Mouse (Mus musculus) heart, embryonic 16.5 days (tissue): ENCODE measurements around the gene Fkbp5. TPM values are rescaled to one million over a fixed set of nuclear protein-coding genes. Genes with fewer than 3 reads are reported as not detected.
A peak's percentile ranks its signal among the peaks of the same experiment; 100 is the strongest.

Experiments
- ATAC-seq: fragments of 200-750 bp; cut with Nextera tagmentation; replicated peaks from 2 replicates; pipeline ENCODE4 v1.8.0; 2017; ENCODE audit warnings: moderate number of reproducible peaks; ENCODE audit not compliant: insufficient read depth, low FRiP score; ENCODE audit errors: extremely low read depth
- H3K27ac ChIP-seq: fragments of 300-500 bp; sonication (generic); 2 replicates; pipeline ENCODE4 v1.5.1; 2014; ENCODE audit warnings: mild to moderate bottlenecking, low read length, control low read depth, moderate library complexity
- H3K27me3 ChIP-seq: fragments of 300-500 bp; sonication (generic); 2 replicates; pipeline ENCODE4 v1.6.1; 2014; ENCODE audit warnings: low read length, mixed read lengths; ENCODE audit not compliant: control insufficient read depth, insufficient read depth
- H3K36me3 ChIP-seq: fragments of 300-500 bp; sonication (generic); 2 replicates; pipeline ENCODE4 v1.6.1; 2014; ENCODE audit not compliant: control insufficient read depth, insufficient read depth
- H3K4me1 ChIP-seq: fragments of 300-500 bp; sonication (generic); 2 replicates; pipeline ENCODE4 v1.6.1; 2014; ENCODE audit warnings: low read length, mixed read lengths; ENCODE audit not compliant: control insufficient read depth, insufficient read depth
- H3K4me2 ChIP-seq: fragments of 300-500 bp; sonication (generic); 2 replicates; pipeline ENCODE4 v1.6.1; 2014; ENCODE audit warnings: low read depth, mild to moderate bottlenecking, control low read depth, low read length
- H3K4me3 ChIP-seq: fragments of 300-500 bp; sonication (generic); 2 replicates; pipeline ENCODE4 v1.5.1; 2014; ENCODE audit warnings: mild to moderate bottlenecking, control low read depth, low read length
- H3K9ac ChIP-seq: fragments of 300-500 bp; sonication (generic); 2 replicates; pipeline ENCODE4 v1.6.1; 2014; ENCODE audit warnings: low read length, control low read depth
- H3K9me3 ChIP-seq: fragments of 300-500 bp; sonication (generic); replicated peaks from 2 replicates; pipeline ENCODE4 v1.6.1; 2016; ENCODE audit warnings: low read length; ENCODE audit not compliant: control insufficient read depth
- WGBS: fragments of 180-500 bp; shearing (Covaris S2); extraction: QIAGEN DNeasy Blood & Tissue Kit; methylation state at CpG from one replicate; pipeline ENCODE4 v1.1.7; 2014; 5-methylcytosine and 5-hydroxymethylcytosine counted together
- polyA plus RNA-seq: library from polyadenylated mRNA; unstranded; fragments of >200 nt; fragmentation: Nextera tagmentation; extraction: Ambion mirVana; gene quantifications from 2 replicates; pipeline ENCODE4 v1.2.1, GENCODE M21; 2015

Fkbp5 gene
- polyA plus RNA-seq, 1 experiment from 2014 or later, result 54.5 TPM

DNA sequence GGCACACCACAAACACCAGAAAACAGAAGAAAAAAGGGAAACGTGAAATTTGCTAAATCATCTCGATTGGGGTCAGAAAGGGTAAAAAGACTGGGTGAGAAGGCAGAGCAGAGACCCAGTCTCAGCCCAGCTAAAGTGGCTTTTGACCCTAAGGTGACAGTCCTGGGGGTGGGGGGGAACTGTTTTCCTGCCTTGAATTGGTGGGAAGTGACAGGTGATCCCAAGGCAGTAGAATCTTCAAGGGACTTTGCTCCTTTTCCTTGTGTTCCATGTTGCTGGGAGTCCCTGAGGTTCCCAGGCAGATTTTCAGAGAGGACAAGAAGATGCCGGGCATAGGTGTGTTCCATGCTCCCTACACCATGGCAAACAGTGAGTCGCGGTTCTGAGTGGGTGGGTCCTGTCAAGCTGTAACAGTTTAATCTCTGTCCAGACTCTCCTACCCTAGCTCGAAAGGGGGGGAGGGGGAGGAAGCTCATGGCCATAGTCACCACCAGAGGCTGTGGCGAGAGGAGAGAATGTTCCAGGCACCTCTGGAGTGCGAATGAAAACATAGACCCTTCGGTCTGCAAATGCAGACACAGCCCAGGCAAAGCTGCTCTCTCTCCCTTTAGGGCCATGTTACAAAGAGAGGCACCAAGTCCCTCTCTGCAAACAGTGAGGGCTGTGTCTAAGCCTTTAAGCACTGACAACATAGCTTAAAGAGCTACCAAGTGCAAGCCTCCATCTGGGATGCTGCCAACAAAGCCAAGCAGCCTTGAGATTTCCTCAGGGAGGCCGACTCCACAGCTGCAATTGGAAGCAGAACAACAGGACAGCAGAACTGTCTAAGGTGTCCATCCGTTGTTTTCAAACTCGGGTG lies 10.1 kb upstream of the Fkbp5 start:
- H3K9me3 ChIP-seq, result no peaks in the 10 kb centered on the region
- peak overlapping the region; percentile 50 for H3K4me2 ChIP-seq
- 0 out of 2 replicates have a peak overlapping the region, but pooled peaks have one; percentile 14 for H3K27ac ChIP-seq
- H3K4me3 ChIP-seq, result no peak overlapping the region
- WGBS, result 34% methylated on average over 12 of the region's 12 CpGs
- 0 out of 2 replicates have a peak overlapping the region, but pooled peaks have one; percentile 34 for H3K9ac ChIP-seq
- peaks cover 4% of the 10 kb centered on the region; the same call in 1 of the 2 replicates for H3K27me3 ChIP-seq
- no peak for ATAC-seq
- H3K4me1 ChIP-seq, result peaks cover 13% of the 10 kb centered on the region; the same call in 1 of the 2 replicates
- no peaks in the 10 kb centered on the region for H3K36me3 ChIP-seq

DNA sequence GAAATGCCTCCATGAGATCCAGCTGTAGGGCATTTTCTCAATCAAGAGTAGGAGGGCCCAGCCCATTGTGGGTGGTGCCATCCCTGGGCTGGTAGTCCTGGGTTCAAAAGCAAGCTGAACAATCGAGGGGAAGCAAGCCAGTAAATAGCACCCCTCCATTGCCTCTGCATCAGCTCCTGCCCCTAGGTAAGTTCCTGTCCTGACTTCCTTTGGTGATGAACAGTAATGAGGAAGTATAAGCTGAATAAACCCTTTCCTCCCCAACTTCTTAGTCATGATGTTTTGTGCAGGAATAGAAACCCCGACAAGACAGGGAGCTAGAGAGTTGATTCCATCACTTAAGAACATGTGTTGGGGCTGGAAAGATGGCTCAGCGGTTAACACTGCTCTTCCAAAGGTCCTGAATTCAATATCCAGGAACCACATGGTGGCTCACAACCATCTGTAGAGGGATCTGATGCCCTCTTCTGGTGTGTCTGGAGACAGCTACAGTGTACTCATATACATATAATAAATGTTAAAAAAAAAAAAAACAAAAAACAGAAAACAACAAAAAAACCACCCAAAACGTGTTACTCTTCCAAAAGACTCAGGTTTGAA lies 7.6 kb upstream of the Fkbp5 start:
- H3K27ac ChIP-seq, result no peak overlapping the region; the same call in 1 of the 2 replicates
- no peak overlapping the region for H3K9ac ChIP-seq
- H3K27me3 ChIP-seq, result peaks cover 15% of the 10 kb centered on the region
- H3K9me3 ChIP-seq, result no peaks in the 10 kb centered on the region
- H3K4me2 ChIP-seq, result no peak overlapping the region; the same call in 1 of the 2 replicates
- no peaks in the 10 kb centered on the region for H3K36me3 ChIP-seq
- WGBS, result 67% methylated on average over 4 of the region's 4 CpGs
- no peak overlapping the region for H3K4me3 ChIP-seq
- no peak for ATAC-seq
- peaks cover 19% of the 10 kb centered on the region for H3K4me1 ChIP-seq

DNA sequence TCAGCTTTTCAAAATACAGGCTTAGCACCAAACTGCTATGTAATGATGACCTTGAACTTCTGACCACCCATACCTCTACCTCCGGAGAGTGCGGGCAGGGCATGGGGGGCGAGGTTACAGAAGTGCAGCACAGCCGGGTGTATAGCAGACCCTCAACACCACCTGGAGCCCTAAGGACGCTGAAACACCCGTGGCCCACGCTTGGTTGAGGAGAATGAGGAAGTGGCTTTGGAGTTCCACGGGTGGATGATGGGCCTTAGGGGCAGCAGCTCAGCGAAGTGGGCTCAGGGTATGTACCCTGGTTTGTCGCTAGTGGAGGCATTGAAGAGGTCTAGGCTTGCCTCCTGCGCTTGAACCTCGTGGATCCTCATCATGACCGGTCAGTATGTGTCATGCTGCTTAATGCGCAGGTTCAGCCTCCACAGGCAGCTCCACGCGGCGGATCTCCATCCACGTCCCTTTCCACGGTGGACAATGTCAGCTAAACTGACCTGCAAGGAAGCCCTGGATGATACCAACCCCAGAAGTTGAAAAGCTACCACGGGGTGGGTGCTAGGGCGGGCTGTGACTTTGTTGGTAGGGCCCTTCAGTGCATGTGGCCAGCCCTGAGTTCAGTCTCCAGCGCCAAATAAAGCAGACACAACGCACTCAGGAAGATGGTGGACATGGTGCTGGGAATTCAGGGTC lies 6.8 kb upstream of the Fkbp5 start:
- H3K4me2 ChIP-seq, result peak overlapping the region; percentile 99
- H3K27ac ChIP-seq, result peak overlapping the region; percentile 39; the same call in 1 of the 2 replicates
- H3K27me3 ChIP-seq, result peaks cover 15% of the 10 kb centered on the region
- peaks cover 19% of the 10 kb centered on the region for H3K4me1 ChIP-seq
- no peaks in the 10 kb centered on the region for H3K9me3 ChIP-seq
- peak overlapping the region; percentile 63 for H3K4me3 ChIP-seq
- ATAC-seq, result no peak
- H3K36me3 ChIP-seq, result no peaks in the 10 kb centered on the region
- 80% methylated on average over 23 of the region's 23 CpGs for WGBS
- H3K9ac ChIP-seq, result peak overlapping the region; percentile 72

DNA sequence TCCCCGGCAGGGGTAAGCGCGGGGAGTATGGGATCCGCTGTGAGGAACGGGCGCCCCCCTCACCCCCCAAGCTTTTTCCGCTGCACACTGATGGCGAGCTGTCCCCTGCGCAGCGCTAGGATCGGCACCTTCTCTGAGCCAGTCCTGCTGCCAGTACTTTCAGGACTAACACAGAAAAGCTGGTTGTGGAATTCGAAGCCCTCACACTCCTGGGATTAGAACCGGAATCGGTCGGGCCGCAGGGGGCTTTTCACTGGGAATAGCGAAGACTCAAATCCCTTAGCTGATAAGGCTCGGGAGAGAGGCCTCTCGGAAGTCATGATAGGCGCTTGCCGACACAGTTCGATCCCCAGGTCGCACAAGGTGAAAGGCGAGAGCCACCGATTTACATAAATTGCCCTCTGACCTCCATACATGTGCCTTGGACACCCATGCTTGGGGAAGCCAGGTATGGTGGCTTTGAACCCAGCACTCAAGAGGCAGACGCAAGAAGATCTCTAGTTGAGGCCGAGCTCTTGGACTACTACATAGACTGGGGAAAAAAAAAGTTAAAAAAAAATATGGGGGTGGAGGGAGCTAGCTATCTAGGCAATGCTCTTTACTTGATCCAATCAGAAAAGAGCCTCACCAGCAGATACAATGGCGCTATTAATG lies 6.2 kb upstream of the Fkbp5 start:
- H3K4me3 ChIP-seq, result peak overlapping the region; percentile 63
- peaks cover 15% of the 10 kb centered on the region for H3K27me3 ChIP-seq
- H3K4me2 ChIP-seq, result peak overlapping the region; percentile 99
- peak overlapping the region; percentile 72 for H3K9ac ChIP-seq
- ATAC-seq, result peak; percentile 30
- H3K36me3 ChIP-seq, result no peaks in the 10 kb centered on the region
- peak overlapping the region; percentile 70 for H3K27ac ChIP-seq
- H3K4me1 ChIP-seq, result peaks cover 22% of the 10 kb centered on the region
- 10% methylated on average over 28 of the region's 28 CpGs for WGBS
- no peaks in the 10 kb centered on the region for H3K9me3 ChIP-seq

DNA sequence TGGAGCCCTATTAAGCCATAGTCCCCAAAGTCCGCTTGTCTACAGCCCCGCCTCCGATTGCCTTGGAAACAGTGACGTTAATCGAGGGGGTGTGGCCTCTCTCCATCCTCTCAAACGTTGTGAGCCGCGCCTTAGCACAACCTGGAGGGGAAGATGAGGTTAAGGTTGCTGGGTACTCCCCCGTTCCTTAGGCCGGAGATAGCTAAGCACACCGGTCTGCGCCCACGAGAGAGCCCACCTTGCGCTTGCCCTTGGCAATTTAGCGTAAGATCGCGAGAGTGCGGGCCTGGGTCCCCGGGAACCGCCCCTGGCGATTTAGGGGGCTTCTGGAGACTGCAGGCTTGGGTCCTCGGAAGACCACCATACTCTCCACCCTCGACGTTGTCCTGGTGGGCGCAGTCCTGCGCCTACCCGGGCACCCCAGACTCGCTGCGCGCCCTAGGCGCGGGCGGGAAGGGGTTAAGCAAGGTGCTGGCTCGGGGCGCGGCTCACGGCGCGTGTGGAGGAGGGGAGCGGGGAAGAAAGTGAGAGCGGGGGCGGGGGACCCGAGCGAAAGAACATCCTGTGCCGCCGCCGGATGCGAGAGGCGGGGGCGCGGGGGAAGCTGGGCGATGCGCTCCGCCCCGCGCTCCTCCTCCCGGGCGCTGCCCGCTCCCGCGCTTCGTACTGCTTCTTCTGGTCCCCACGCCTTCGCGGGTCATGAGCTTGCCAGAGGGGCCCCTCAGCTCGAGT lies 5.5 kb upstream of the Fkbp5 start:
- Histone ChIP-seq H3K36me3 (no peaks in the 10 kb centered on the region), H3K4me1 (peaks cover 25% of the 10 kb centered on the region), H3K4me2 (peak overlapping the region; percentile 99), H3K4me3 (peak overlapping the region; percentile 63), H3K27ac (peak overlapping the region; percentile 86), H3K27me3 (peaks cover 15% of the 10 kb centered on the region), H3K9ac (peak overlapping the region; percentile 78), H3K9me3 (no peaks in the 10 kb centered on the region)
- WGBS, result under 1% methylated on average over 57 of the region's 66 CpGs
- peak; percentile 78 for ATAC-seq

DNA sequence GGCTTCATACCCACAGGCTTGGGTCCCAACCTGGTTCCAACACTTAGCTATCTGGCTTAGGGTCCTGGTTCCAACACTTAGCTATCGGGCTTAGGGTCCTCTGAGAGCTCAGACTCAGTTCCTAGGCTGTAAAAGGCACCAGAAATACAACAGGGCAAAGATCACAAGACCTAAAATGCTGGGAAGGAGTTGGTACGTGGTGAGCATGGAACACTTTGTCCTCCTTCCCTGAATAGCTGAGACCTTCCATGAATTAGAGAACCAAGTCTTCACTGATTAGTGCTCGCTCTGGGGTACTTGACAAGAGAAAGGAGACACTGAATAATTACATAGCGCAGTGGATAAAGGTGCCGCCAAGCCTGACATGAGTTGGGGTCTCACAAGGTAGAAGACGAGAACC lies 4.6 kb upstream of the Fkbp5 start:
- H3K9me3 ChIP-seq, result no peaks in the 10 kb centered on the region
- H3K4me2 ChIP-seq, result peak overlapping the region; percentile 99
- peaks cover 28% of the 10 kb centered on the region for H3K4me1 ChIP-seq
- H3K4me3 ChIP-seq, result peak overlapping the region; percentile 63
- H3K27me3 ChIP-seq, result peaks cover 15% of the 10 kb centered on the region
- peak overlapping the region; percentile 78; the same call in 1 of the 2 replicates for H3K9ac ChIP-seq
- no peak overlapping the region for H3K27ac ChIP-seq
- WGBS, result 45% methylated on average over 6 of the region's 6 CpGs
- ATAC-seq, result no peak
- no peaks in the 10 kb centered on the region for H3K36me3 ChIP-seq

DNA sequence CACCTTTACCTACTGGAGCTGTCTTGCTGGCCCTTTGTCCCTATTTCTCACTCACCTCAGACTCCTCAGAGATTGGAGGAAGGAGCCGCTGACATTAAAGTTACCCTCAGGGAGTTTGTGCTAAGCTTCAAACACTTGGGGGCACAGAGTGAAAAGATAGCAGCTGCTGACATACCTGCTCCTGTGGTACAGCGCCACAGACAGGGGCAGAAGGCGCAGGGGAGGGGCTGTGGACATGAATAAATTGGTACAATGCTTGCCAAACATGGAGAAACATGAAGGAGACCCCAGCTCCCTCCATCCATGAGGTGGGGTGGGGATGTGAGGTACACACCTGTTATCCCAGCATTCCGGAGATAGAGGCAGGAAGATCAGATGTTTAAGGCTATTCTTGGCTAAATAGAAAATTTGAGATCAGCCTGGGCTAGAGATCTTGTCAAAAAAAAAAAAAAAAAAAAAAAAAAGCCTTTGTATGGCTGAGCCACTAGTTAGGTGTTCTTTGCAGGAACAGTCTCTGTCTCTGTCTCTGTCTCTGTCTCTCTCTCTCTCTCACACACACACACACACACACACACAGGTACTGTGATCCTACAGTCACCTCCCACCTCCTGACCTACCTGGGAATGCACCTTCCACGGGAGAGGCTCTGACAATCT lies 3.9 kb upstream of the Fkbp5 start:
- H3K9ac ChIP-seq, result no peak overlapping the region
- 54% methylated on average over 5 of the region's 5 CpGs for WGBS
- H3K4me2 ChIP-seq, result no peak overlapping the region
- ATAC-seq, result no peak
- peaks cover 15% of the 10 kb centered on the region for H3K27me3 ChIP-seq
- peaks cover 29% of the 10 kb centered on the region for H3K4me1 ChIP-seq
- H3K27ac ChIP-seq, result no peak overlapping the region; the same call in 1 of the 2 replicates
- no peaks in the 10 kb centered on the region for H3K9me3 ChIP-seq
- H3K36me3 ChIP-seq, result no peaks in the 10 kb centered on the region
- no peak overlapping the region for H3K4me3 ChIP-seq

DNA sequence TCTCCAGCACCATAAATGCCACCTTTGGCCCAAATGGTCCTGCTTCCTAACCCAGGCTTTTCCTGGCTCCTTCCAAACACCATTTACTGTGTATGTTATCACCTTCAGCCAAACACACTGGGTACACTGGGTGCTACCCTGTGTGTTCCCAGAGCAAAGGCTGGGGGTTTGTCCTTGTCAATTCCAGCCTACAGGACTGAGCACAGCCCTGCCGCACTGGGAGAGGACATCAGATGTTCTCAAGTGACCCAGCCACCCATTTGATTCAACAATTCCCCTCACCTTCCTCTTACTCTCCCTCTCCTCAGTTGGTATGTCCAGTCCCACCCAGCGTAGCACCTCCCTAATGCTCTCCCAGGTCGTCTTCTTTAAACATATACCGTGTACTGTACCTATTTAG lies 3.2 kb upstream of the Fkbp5 start:
- 74% methylated on average over 4 of the region's 4 CpGs for WGBS
- Histone ChIP-seq H3K27me3 (peaks cover 15% of the 10 kb centered on the region), H3K36me3 (no peaks in the 10 kb centered on the region), H3K27ac (no peak overlapping the region), H3K4me1 (peaks cover 35% of the 10 kb centered on the region), H3K9ac (no peak overlapping the region), H3K4me3 (no peak overlapping the region), H3K9me3 (no peaks in the 10 kb centered on the region), H3K4me2 (no peak overlapping the region)
- no peak for ATAC-seq
